Mouse (Mus musculus) liver, postnatal 0 days (tissue): ENCODE data around the gene Jpt1.

Experiments
- CTCF ChIP-seq: sonication (generic); IDR thresholded peaks from 2 replicates; pipeline ENCODE4 v1.5.1; 2016; ENCODE audit warnings: antibody characterized with exemption, low read depth
- EP300 ChIP-seq: IDR thresholded peaks from 2 replicates; pipeline ENCODE4 v1.6.1; 2016; ENCODE audit warnings: antibody characterized with exemption, low read depth, mild to moderate bottlenecking

- no peak for TF ChIP-seq CTCF
- no peak for TF ChIP-seq EP300
Measured at GRCm38 (mm10) chr11:115516942-115517341, 2.8 kb upstream of the Jpt1 start.
